Mouse (Mus musculus): Measurements from ENCODE around the gene Prpf4. TPM values are rescaled to one million over a fixed set of nuclear protein-coding genes. Genes with fewer than 3 reads are reported as not detected.

Gene Prpf4
- polyA plus RNA-seq, 1 experiment from 2014 or later = 28.2 TPM

DNA sequence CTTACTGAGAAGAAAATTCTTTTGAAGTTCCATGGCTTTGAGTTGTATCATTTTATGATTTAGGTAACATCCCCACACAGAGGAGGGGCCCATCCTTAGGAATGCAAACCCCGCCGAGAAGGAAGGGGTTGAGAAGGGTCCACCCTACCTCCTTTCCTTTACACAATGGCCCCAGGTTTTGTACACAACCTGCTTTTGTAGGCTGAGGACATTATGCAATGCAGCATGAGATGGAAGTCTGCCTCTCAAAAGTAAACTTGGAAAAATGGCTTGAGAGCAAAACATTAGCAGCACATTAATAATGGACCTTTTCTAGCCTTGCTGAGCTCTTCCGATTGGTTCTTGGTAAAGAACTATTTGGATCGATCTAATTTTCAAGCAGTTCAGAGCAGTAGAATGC, 42.3 kb upstream of the Prpf4 start:
- peaks cover 7% of the 10 kb centered on the region; the same call in 1 of the 2 replicates for H3K4me1 ChIP-seq (ENCODE audit: control insufficient read depth, insufficient read depth, low read length)
- H3K27ac ChIP-seq (ENCODE audit: low read depth, low read length) = no peak overlapping the region
- DNase-seq (ENCODE audit: low spot score) (no peak), ATAC-seq (ENCODE audit: insufficient read depth, low FRiP score, low TSS enrichment) (no peak)
- H3K27me3 ChIP-seq (ENCODE audit: control insufficient read depth, insufficient read depth, low read length) = no peaks in the 10 kb centered on the region
- no peak overlapping the region for H3K4me3 ChIP-seq (ENCODE audit: low read depth, low read length)
- no peaks in the 10 kb centered on the region for H3K9me3 ChIP-seq (ENCODE audit: control insufficient read depth, low read length)
- no peak overlapping the region for H3K4me2 ChIP-seq (ENCODE audit: low read depth)
- 80% methylated on average over 4 of the region's 4 CpGs for WGBS
- no peaks in the 10 kb centered on the region for H3K36me3 ChIP-seq (ENCODE audit: control insufficient read depth, insufficient read depth, low read length)
- no peak overlapping the region for H3K9ac ChIP-seq (ENCODE audit: low read length)

DNA sequence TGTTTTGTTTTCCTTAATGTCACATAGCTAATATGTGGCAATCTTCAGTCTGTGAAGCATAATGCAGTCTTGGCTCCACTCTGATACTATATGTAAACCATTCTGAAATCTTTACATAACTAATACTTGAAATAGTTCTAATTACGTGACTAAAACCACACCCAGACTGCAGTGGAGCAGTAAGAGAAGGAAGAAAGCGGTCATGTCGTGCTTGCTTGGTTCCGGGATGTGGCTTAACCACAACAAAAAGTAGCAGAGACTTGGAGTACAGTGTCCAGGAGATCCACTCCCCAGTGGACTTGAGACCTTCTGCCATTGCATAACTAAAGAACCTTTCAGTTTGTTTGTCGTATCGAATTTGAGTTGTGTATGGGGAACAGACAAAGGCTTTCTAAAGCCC, 41.0 kb upstream of the Prpf4 start:
- Histone ChIP-seq H3K27ac (ENCODE audit: low read depth, low read length) (no peak overlapping the region), H3K27me3 (ENCODE audit: control insufficient read depth, insufficient read depth, low read length) (no peaks in the 10 kb centered on the region), H3K4me3 (ENCODE audit: low read depth, low read length) (no peak overlapping the region), H3K36me3 (ENCODE audit: control insufficient read depth, insufficient read depth, low read length) (no peaks in the 10 kb centered on the region), H3K9ac (ENCODE audit: low read length) (no peak overlapping the region), H3K4me2 (ENCODE audit: low read depth) (no peak overlapping the region), H3K4me1 (ENCODE audit: control insufficient read depth, insufficient read depth, low read length) (no peaks in the 10 kb centered on the region), H3K9me3 (ENCODE audit: control insufficient read depth, low read length) (no peaks in the 10 kb centered on the region)
- DNase-seq (ENCODE audit: low spot score) (no peak), ATAC-seq (ENCODE audit: insufficient read depth, low FRiP score, low TSS enrichment) (no peak)
- 93% methylated on average over 6 of the region's 6 CpGs for WGBS

DNA sequence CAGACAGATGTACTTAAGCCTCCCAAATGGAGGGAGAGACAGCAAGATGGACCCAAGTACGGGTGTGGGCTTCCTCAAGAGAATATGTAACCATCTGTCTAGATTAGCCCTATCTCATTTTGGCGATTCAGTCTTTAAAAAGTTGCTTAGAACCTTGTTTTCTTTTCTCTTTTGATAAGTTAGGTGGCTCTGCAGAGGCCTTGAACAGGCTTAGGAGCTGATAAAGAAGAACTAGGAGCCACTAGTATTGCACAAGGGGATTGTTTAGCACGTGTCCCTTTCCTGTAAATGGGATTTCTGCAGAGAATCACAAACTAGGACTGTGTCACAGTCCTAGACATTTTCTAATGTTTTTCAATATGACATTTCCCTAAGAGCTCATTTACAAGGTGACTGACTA, 39.5 kb upstream of the Prpf4 start:
- WGBS = 86% methylated on average over 3 of the region's 3 CpGs
- Histone ChIP-seq H3K4me1 (ENCODE audit: control insufficient read depth, insufficient read depth, low read length) (no peaks in the 10 kb centered on the region), H3K9me3 (ENCODE audit: control insufficient read depth, low read length) (no peaks in the 10 kb centered on the region), H3K27me3 (ENCODE audit: control insufficient read depth, insufficient read depth, low read length) (no peaks in the 10 kb centered on the region), H3K27ac (ENCODE audit: low read depth, low read length) (no peak overlapping the region), H3K36me3 (ENCODE audit: control insufficient read depth, insufficient read depth, low read length) (no peaks in the 10 kb centered on the region), H3K4me2 (ENCODE audit: low read depth) (no peak overlapping the region), H3K9ac (ENCODE audit: low read length) (no peak overlapping the region), H3K4me3 (ENCODE audit: low read depth, low read length) (no peak overlapping the region)
- ATAC-seq (ENCODE audit: insufficient read depth, low FRiP score, low TSS enrichment) = no peak
- no peak for DNase-seq (ENCODE audit: low spot score)

DNA sequence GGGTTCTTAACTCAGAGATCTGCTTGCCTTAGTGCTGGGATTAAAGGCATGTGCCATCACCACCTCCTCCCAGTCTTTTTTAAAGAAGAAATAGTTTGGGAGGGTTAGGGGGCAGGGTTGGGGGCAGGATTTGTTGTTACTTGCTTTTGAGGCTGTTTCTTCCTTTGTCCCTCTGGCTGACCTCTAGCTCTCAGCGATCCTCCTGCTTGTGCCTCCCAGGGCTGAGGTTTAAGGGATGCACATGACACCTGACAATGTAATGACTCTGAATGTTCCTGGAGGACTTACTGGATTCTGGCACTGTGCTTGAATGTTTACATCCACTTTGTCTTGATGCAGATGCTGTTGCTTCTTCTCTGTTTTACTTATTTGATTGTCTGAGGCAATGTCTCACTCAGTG, 36.2 kb upstream of the Prpf4 start:
- H3K36me3 ChIP-seq (ENCODE audit: control insufficient read depth, insufficient read depth, low read length) = no peaks in the 10 kb centered on the region
- 40% methylated on average over 1 of the region's 1 CpGs for WGBS
- no peaks in the 10 kb centered on the region for H3K4me1 ChIP-seq (ENCODE audit: control insufficient read depth, insufficient read depth, low read length)
- no peak for DNase-seq (ENCODE audit: low spot score)
- H3K9me3 ChIP-seq (ENCODE audit: control insufficient read depth, low read length) = no peaks in the 10 kb centered on the region
- H3K9ac ChIP-seq (ENCODE audit: low read length) = no peak overlapping the region
- no peak overlapping the region for H3K4me3 ChIP-seq (ENCODE audit: low read depth, low read length)
- no peak overlapping the region for H3K4me2 ChIP-seq (ENCODE audit: low read depth)
- no peak for ATAC-seq (ENCODE audit: insufficient read depth, low FRiP score, low TSS enrichment)
- no peaks in the 10 kb centered on the region for H3K27me3 ChIP-seq (ENCODE audit: control insufficient read depth, insufficient read depth, low read length)
- H3K27ac ChIP-seq (ENCODE audit: low read depth, low read length) = no peak overlapping the region

DNA sequence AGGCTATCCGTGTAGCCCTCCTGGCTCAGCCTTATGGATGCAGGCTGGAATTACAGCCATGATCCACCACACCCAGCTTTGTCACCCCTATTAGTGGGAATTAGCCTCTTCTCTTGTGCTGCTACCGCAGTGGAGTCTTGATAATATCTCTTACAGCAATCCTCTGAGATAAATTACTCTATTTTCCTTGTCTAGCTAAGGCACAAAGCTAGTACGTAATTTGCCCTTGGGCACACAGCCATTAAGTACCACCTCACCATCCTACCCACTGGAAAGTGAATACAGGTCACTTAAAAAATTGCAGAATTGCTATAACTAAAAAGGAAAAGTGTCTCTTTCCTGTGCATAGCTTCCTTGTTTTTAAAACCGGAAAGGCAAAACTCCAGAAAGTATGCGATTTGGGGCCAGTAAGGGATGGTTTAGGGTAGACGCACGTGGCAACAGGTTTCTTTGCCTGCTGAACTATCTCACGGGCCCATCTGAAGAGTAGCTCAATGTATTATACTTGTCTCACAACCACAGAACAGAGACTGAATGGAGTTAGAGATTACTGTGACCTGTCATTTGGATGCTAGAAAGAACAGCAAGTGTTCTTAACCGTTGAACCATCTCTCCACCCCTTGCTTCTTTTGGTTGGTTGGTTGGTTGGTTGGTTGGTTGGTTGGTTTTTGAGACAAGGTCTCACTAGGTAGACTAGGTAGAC, 35.6 kb upstream of the Prpf4 start:
- Histone ChIP-seq H3K9me3 (ENCODE audit: control insufficient read depth, low read length) (no peaks in the 10 kb centered on the region), H3K36me3 (ENCODE audit: control insufficient read depth, insufficient read depth, low read length) (no peaks in the 10 kb centered on the region), H3K27me3 (ENCODE audit: control insufficient read depth, insufficient read depth, low read length) (no peaks in the 10 kb centered on the region), H3K4me1 (ENCODE audit: control insufficient read depth, insufficient read depth, low read length) (no peaks in the 10 kb centered on the region), H3K27ac (ENCODE audit: low read depth, low read length) (no peak overlapping the region), H3K4me3 (ENCODE audit: low read depth, low read length) (no peak overlapping the region), H3K9ac (ENCODE audit: low read length) (no peak overlapping the region), H3K4me2 (ENCODE audit: low read depth) (no peak overlapping the region)
- DNase-seq (ENCODE audit: low spot score) = no peak
- no peak for ATAC-seq (ENCODE audit: insufficient read depth, low FRiP score, low TSS enrichment)
- 90% methylated on average over 9 of the region's 9 CpGs for WGBS

DNA sequence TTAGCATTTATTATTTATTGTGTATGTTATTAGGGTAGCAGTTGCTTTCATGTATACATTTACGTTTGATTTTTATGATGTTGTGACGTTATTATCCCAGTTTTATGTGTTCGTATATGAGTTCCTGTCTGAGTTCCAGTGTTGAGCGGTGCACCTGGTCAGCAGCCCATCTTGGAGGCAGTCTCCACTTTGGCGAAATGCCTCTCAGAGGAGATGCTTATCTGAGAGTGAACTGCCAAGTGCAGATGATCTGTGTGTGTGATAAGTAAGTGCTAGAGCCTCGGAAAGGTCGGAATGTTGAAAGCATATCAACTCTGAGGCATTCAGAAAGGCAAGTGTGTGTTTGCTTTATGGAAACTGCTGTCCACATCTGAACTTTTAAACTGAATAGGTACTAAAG, 34.9 kb upstream of the Prpf4 start:
- Histone ChIP-seq H3K27me3 (ENCODE audit: control insufficient read depth, insufficient read depth, low read length) (no peaks in the 10 kb centered on the region), H3K4me3 (ENCODE audit: low read depth, low read length) (no peak overlapping the region), H3K36me3 (ENCODE audit: control insufficient read depth, insufficient read depth, low read length) (no peaks in the 10 kb centered on the region), H3K4me1 (ENCODE audit: control insufficient read depth, insufficient read depth, low read length) (no peaks in the 10 kb centered on the region), H3K9me3 (ENCODE audit: control insufficient read depth, low read length) (no peaks in the 10 kb centered on the region), H3K9ac (ENCODE audit: low read length) (no peak overlapping the region), H3K4me2 (ENCODE audit: low read depth) (no peak overlapping the region), H3K27ac (ENCODE audit: low read depth, low read length) (no peak overlapping the region)
- no peak for ATAC-seq (ENCODE audit: insufficient read depth, low FRiP score, low TSS enrichment)
- no peak for DNase-seq (ENCODE audit: low spot score)
- 91% methylated on average over 7 of the region's 7 CpGs for WGBS

DNA sequence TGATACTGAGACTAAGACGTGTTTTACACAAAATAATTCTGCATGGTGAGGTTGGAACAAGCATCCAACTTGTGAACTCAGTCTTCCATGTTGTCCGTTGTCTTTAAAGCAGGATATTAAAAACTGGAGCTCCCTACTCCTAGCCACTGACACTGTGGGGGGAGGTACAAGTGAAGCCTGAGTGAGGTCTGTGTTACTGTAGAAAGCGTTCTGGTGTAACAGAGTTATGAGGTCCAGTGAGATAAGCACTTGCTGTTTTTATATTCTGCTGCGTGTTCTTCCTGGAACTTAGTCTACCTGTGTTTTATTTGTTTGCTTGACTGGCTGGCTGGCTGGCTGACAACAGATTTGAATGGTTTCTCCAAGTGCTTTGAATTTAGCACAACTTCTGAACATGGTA, 34.3 kb upstream of the Prpf4 start:
- Histone ChIP-seq H3K4me3 (ENCODE audit: low read depth, low read length) (no peak overlapping the region), H3K36me3 (ENCODE audit: control insufficient read depth, insufficient read depth, low read length) (no peaks in the 10 kb centered on the region), H3K27me3 (ENCODE audit: control insufficient read depth, insufficient read depth, low read length) (no peaks in the 10 kb centered on the region), H3K9me3 (ENCODE audit: control insufficient read depth, low read length) (no peaks in the 10 kb centered on the region), H3K27ac (ENCODE audit: low read depth, low read length) (no peak overlapping the region), H3K4me2 (ENCODE audit: low read depth) (no peak overlapping the region), H3K4me1 (ENCODE audit: control insufficient read depth, insufficient read depth, low read length) (no peaks in the 10 kb centered on the region), H3K9ac (ENCODE audit: low read length) (no peak overlapping the region)
- ATAC-seq (ENCODE audit: insufficient read depth, low FRiP score, low TSS enrichment) (no peak), DNase-seq (ENCODE audit: low spot score) (no peak)
- 92% methylated on average over 4 of the region's 4 CpGs for WGBS

DNA sequence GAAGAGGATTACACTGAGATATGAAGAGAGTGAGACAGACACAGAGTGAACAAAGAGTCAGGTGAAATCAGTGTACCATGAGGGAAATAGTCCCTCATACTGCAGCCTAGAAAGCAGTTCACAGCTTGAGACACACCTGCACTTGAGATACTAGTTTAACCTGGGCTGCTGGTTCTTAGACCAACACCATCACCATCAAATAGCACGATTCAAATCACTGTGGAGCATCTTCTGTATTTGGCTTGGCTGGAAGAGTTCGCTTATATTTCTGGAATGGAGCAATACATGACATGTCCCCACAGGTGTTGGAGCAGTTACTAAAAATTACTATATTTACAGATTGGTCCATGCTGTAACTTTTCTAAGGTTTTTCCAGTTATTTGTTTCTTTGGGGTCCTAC, 32.5 kb upstream of the Prpf4 start:
- Histone ChIP-seq H3K4me2 (ENCODE audit: low read depth) (no peak overlapping the region), H3K27me3 (ENCODE audit: control insufficient read depth, insufficient read depth, low read length) (no peaks in the 10 kb centered on the region), H3K9me3 (ENCODE audit: control insufficient read depth, low read length) (no peaks in the 10 kb centered on the region), H3K4me1 (ENCODE audit: control insufficient read depth, insufficient read depth, low read length) (no peaks in the 10 kb centered on the region), H3K36me3 (ENCODE audit: control insufficient read depth, insufficient read depth, low read length) (no peaks in the 10 kb centered on the region), H3K9ac (ENCODE audit: low read length) (no peak overlapping the region), H3K4me3 (ENCODE audit: low read depth, low read length) (no peak overlapping the region), H3K27ac (ENCODE audit: low read depth, low read length) (no peak overlapping the region)
- WGBS = 96% methylated on average over 2 of the region's 2 CpGs
- DNase-seq (ENCODE audit: low spot score) (no peak), ATAC-seq (ENCODE audit: insufficient read depth, low FRiP score, low TSS enrichment) (no peak)

DNA sequence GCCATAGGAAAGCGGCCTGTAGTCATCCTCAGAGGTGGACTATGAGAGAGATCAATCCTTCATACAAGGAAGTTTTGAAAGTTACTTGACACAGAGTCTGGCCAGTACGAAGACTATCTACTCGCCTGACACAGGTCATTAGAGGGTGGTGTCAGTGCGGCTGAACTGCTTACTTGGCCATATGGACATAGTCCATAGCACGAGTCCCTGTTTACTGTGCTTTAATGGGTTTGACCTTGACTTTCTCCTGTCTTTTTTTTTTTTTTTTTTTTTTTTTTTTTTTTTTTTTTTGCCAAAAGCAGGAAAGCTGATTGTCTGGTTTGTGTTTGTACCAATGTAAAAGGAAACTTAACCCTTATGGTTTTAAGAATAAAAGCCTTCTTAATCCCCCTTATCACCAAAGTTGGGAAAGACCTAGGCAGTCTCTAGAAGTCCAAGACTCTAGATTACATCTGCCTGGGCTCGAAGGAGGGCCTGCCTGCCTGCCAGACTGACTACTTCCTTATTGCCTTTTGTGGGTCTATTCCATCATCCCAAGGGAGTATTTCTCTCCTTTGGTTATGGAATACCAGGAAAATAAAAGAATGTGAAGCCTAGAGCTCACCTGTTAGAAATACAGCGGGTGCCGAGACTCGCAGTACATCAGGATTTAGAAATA, 28.7 kb upstream of the Prpf4 start:
- H3K27me3 ChIP-seq (ENCODE audit: control insufficient read depth, insufficient read depth, low read length) = no peaks in the 10 kb centered on the region
- ATAC-seq (ENCODE audit: insufficient read depth, low FRiP score, low TSS enrichment) = no peak
- no peak for DNase-seq (ENCODE audit: low spot score)
- H3K9me3 ChIP-seq (ENCODE audit: control insufficient read depth, low read length) = no peaks in the 10 kb centered on the region
- H3K9ac ChIP-seq (ENCODE audit: low read length) = no peak overlapping the region
- no peak overlapping the region for H3K27ac ChIP-seq (ENCODE audit: low read depth, low read length)
- no peaks in the 10 kb centered on the region for H3K36me3 ChIP-seq (ENCODE audit: control insufficient read depth, insufficient read depth, low read length)
- no peak overlapping the region for H3K4me3 ChIP-seq (ENCODE audit: low read depth, low read length)
- no peaks in the 10 kb centered on the region for H3K4me1 ChIP-seq (ENCODE audit: control insufficient read depth, insufficient read depth, low read length)
- H3K4me2 ChIP-seq (ENCODE audit: low read depth) = no peak overlapping the region
- 90% methylated on average over 9 of the region's 9 CpGs for WGBS
